In genomic region chr10:109832768-109833291, GRCm38 (mm10) we compare ENCODE assay signal across 7 mouse cellular contexts.
DNase-seq lines count a peak whose midpoint lies in the region; ATAC-seq lines count a peak whose summit lies in the region.

No protein-coding gene starts in this region.

- DNase-seq in brain, embryonic 18.5 days (ENCODE audit: low read depth, low spot score) = peak; percentile 32
- DNase-seq in cerebellum, postnatal 10 days = peak; percentile 40 to 48
- DNase-seq in hindbrain, embryonic 10.5 days (ENCODE audit: low spot score) = peak; percentile 33
- DNase-seq in left cerebral cortex, postnatal 4 days = peak; percentile 17
- DNase-seq in gastrocnemius, postnatal 36 days = no peak
- DNase-seq in thymus, postnatal 36 days = no peak

- no peak for ATAC-seq in stomach, embryonic 16.5 days (ENCODE audit: insufficient read depth, low FRiP score)

- 0 out of 2 replicates have a peak overlapping the region, but pooled peaks have one; percentile 6 for H3K4me2 ChIP-seq in stomach, embryonic 16.5 days (ENCODE audit: low read depth, low read length)

- H3K27me3 ChIP-seq in hindbrain, embryonic 10.5 days (ENCODE audit: insufficient read depth, poor library complexity, severe bottlenecking) = peaks cover 9% of the 10 kb centered on the region; the same call in 1 of the 2 replicates
- H3K27me3 ChIP-seq in stomach, embryonic 16.5 days (ENCODE audit: control insufficient read depth, insufficient read depth, low read length) = no peaks in the 10 kb centered on the region

- no peaks in the 10 kb centered on the region for H3K9me3 ChIP-seq in hindbrain, embryonic 10.5 days
- H3K9me3 ChIP-seq in stomach, embryonic 16.5 days (replicated peaks; ENCODE audit: control insufficient read depth, low read length) = no peaks in the 10 kb centered on the region

- intact Hi-C loops in left cerebral cortex, postnatal 4 days (cut with DNase I) = no loop called here
- intact Hi-C loops in gastrocnemius, postnatal 36 days (cut with DNase I) = no loop called here

- H3K9ac ChIP-seq in stomach, embryonic 16.5 days (ENCODE audit: low read length) = no peak overlapping the region

- peak overlapping the region; percentile 56; the same call in 1 of the 2 replicates for H3K27ac ChIP-seq in hindbrain, embryonic 10.5 days
- no peak overlapping the region for H3K27ac ChIP-seq in stomach, embryonic 16.5 days (ENCODE audit: low read length)

- WGBS in hindbrain, embryonic 10.5 days = 21% methylated on average over 18 of the region's 18 CpGs
- WGBS in stomach, embryonic 16.5 days = 36% methylated on average over 18 of the region's 18 CpGs

- peaks cover 20% of the 10 kb centered on the region for H3K4me1 ChIP-seq in hindbrain, embryonic 10.5 days (replicated peaks)
- H3K4me1 ChIP-seq in stomach, embryonic 16.5 days (ENCODE audit: control insufficient read depth, insufficient read depth, low read length) = no peaks in the 10 kb centered on the region

- no peaks in the 10 kb centered on the region for H3K36me3 ChIP-seq in hindbrain, embryonic 10.5 days
- H3K36me3 ChIP-seq in stomach, embryonic 16.5 days (ENCODE audit: control insufficient read depth, insufficient read depth, low read length) = no peaks in the 10 kb centered on the region

- peak overlapping the region; percentile 52 for H3K4me3 ChIP-seq in hindbrain, embryonic 10.5 days
- H3K4me3 ChIP-seq in stomach, embryonic 16.5 days (replicated peaks; ENCODE audit: low read length) = no peak overlapping the region

Comparison
In these comparisons a context has a peak if more than half of its experiments do, and no peak if none do; other contexts are left out.
1. DNase-seq: peak in brain, embryonic 18.5 days (single experiment), cerebellum, postnatal 10 days (2 of 2), hindbrain, embryonic 10.5 days (single experiment) and left cerebral cortex, postnatal 4 days (single experiment); none in gastrocnemius, postnatal 36 days (0 of 2) and thymus, postnatal 36 days (0 of 2).